In genomic region chr11:61577349-61577748, GRCm38 (mm10) we compare ENCODE assay signal across 10 mouse cellular contexts. TPM values are rescaled to one million over a fixed set of nuclear protein-coding genes. Genes with fewer than 3 reads are reported as not detected.
DNase-seq lines count a peak whose midpoint lies in the region; ATAC-seq and TF ChIP-seq lines count a peak whose summit lies in the region.
"Had no signal": no experiment of that assay in that cellular context is flagged by ENCODE, and none has a peak within 500 bp of the region (broad histone marks: within the 10 kb centered on the region; RNA-seq: fewer than 3 reads in every experiment).

No protein-coding gene starts in this region.

- H3K4me1 ChIP-seq in kidney, embryonic 15.5 days, result peaks cover 17% of the 10 kb centered on the region
- H3K4me1 ChIP-seq in cortical plate, adult 2 months (ENCODE audit: control insufficient read depth, insufficient read depth, low read length), result peaks cover 12% of the 10 kb centered on the region
- peaks cover 39% of the 10 kb centered on the region for H3K4me1 ChIP-seq in hindbrain, embryonic 10.5 days (replicated peaks)
- peaks cover 30% of the 10 kb centered on the region for H3K4me1 ChIP-seq in midbrain, embryonic 15.5 days

- no peaks in the 10 kb centered on the region for H3K27me3 ChIP-seq in kidney, embryonic 15.5 days
- H3K27me3 ChIP-seq in hindbrain, embryonic 10.5 days (ENCODE audit: insufficient read depth, poor library complexity, severe bottlenecking), result no peaks in the 10 kb centered on the region
- no peaks in the 10 kb centered on the region for H3K27me3 ChIP-seq in midbrain, embryonic 15.5 days (replicated peaks)

- ATAC-seq in kidney, embryonic 15.5 days (replicated peaks; ENCODE audit: low FRiP score), result no peak
- no peak for ATAC-seq in midbrain, embryonic 15.5 days (replicated peaks)

- DNase-seq in kidney, postnatal 25 days, result no peak
- DNase-seq in hindbrain, embryonic 10.5 days (ENCODE audit: low spot score), result no peak
- no peak for DNase-seq in adrenal gland, adult 8-10 months
- no peak for DNase-seq in frontal cortex, postnatal 10 days (ENCODE audit: low spot score in 2 of 2)
- DNase-seq in embryo, embryonic 10.5 days (ENCODE audit: low spot score), result no peak
- DNase-seq: cerebellum, adult 11 months; gastrocnemius, postnatal 36 days had no signal

- H3K36me3 ChIP-seq in kidney, embryonic 15.5 days, result 0 out of 2 replicates have a peak, but pooled peaks cover 3% of the 10 kb centered on the region
- peaks cover 9% of the 10 kb centered on the region for H3K36me3 ChIP-seq in hindbrain, embryonic 10.5 days
- H3K36me3 ChIP-seq in midbrain, embryonic 15.5 days (replicated peaks), result no peaks in the 10 kb centered on the region

- H3K4me3 ChIP-seq in kidney, embryonic 15.5 days (replicated peaks), result peak overlapping the region; percentile 79; the same call in 1 of the 2 replicates
- peak overlapping the region; percentile 92 for H3K4me3 ChIP-seq in cortical plate, adult 2 months (ENCODE audit: insufficient read depth, low read length)
- peak overlapping the region; percentile 94; the same call in 1 of the 2 replicates for H3K4me3 ChIP-seq in hindbrain, embryonic 10.5 days
- peak overlapping the region; percentile 81 for H3K4me3 ChIP-seq in midbrain, embryonic 15.5 days

- no peak overlapping the region for H3K27ac ChIP-seq in kidney, embryonic 15.5 days
- no peak overlapping the region for H3K27ac ChIP-seq in cortical plate, adult 2 months (ENCODE audit: insufficient read depth, low read length)
- no peak overlapping the region for H3K27ac ChIP-seq in hindbrain, embryonic 10.5 days
- H3K27ac ChIP-seq in midbrain, embryonic 15.5 days, result no peak overlapping the region

- no peak overlapping the region for H3K9ac ChIP-seq in kidney, embryonic 15.5 days
- H3K9ac ChIP-seq in midbrain, embryonic 15.5 days, result no peak overlapping the region

- TF ChIP-seq CTCF in cortical plate, adult 2 months (IDR thresholded peaks at IDR 0.05; ENCODE audit: extremely low read depth, insufficient read depth, low read length), result no peak

- TF ChIP-seq POLR2A in cortical plate, adult 2 months (IDR thresholded peaks at IDR 0.05; ENCODE audit: extremely low read depth, insufficient read depth, low read length), result no peak

- H3K4me2 ChIP-seq in kidney, embryonic 15.5 days, result peak overlapping the region; percentile 90
- H3K4me2 ChIP-seq in midbrain, embryonic 15.5 days, result peak overlapping the region; percentile 57

- no peaks in the 10 kb centered on the region for H3K9me3 ChIP-seq in kidney, embryonic 15.5 days (replicated peaks)
- H3K9me3 ChIP-seq in hindbrain, embryonic 10.5 days, result no peaks in the 10 kb centered on the region; the same call in 1 of the 2 replicates
- H3K9me3 ChIP-seq in midbrain, embryonic 15.5 days, result no peaks in the 10 kb centered on the region

RNA-seq across cellular contexts. Expression of gene Epn2, which starts 2.1 kb away (rescaled TPM):
- 22.1 and 25.5 TPM in 2 replicates for polyA plus RNA-seq in kidney, embryonic 15.5 days (2015; fragmentation: Nextera tagmentation; extraction: Ambion mirVana)
- polyA plus RNA-seq in cortical plate, adult 2 months (2012; rRNA removed), result 107 and 108 TPM in 2 replicates
- polyA plus RNA-seq in hindbrain, embryonic 10.5 days (2016; fragmentation: Nextera tagmentation; extraction: Ambion mirVana), result 23.3 and 25.7 TPM in 2 replicates
- 76.2 and 78.3 TPM in 2 replicates for polyA plus RNA-seq in midbrain, embryonic 15.5 days (2015; fragmentation: Nextera tagmentation; extraction: Ambion mirVana)
- 10 to 100 TPM; 27.6 to 47.1 (median 35.7) TPM for total RNA-seq in adrenal gland, adult 8-10 months (2022)
